In the genomic region with DNA sequence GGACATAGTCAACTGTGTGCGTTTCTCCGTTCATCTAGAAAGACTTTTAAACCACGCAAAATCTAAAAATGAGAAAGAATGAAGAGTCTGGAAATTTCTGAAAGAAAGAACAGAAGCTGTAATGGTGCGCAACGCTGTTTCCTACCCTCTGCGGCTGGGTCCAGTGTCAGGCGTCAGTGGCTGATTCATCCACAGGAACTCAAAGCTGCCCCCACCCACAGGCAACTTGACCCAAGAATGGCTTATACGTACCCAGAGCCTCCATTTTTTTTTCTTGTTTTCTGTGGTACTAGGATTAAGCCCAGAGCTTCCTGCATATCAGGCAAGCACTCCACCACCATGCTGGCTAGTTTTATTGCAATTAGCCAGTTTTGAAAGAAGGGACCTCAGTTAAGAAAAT, we compare ENCODE assay signal across 24 mouse cellular contexts. TPM values are rescaled to one million over a fixed set of nuclear protein-coding genes. Genes with fewer than 3 reads are reported as not detected.
DNase-seq lines count a peak whose midpoint lies in the region; ATAC-seq and TF ChIP-seq lines count a peak whose summit lies in the region.
"Had no signal": no experiment of that assay in that cellular context is flagged by ENCODE, and none has a peak within 500 bp of the region (broad histone marks: within the 10 kb centered on the region; RNA-seq: fewer than 3 reads in every experiment).

No protein-coding gene starts in this region.

- no peak overlapping the region for H3K9ac ChIP-seq in lung, postnatal 0 days (replicated peaks; ENCODE audit: low read depth)
- H3K9ac ChIP-seq in stomach, postnatal 0 days (ENCODE audit: low read length): no peak overlapping the region
- H3K9ac ChIP-seq: heart, embryonic 12.5 days; hindbrain, embryonic 14.5 days; liver, embryonic 14.5 days; midbrain, embryonic 13.5 days; neural tube, embryonic 12.5 days had no signal

- no peak for TF ChIP-seq CTCF in gastrocnemius, adult 2 months (IDR thresholded peaks at IDR 0.05)
- TF ChIP-seq CTCF in lung, postnatal 0 days (IDR thresholded peaks at IDR 0.05): no peak
- TF ChIP-seq CTCF in embryonic fibroblast, embryonic 13.5 days (IDR thresholded peaks at IDR 0.05; ENCODE audit: borderline replicate concordance, insufficient read depth, low read length): no peak
- TF ChIP-seq CTCF in stomach, postnatal 0 days (IDR thresholded peaks at IDR 0.05; ENCODE audit: low read depth): no peak

- H3K27ac ChIP-seq in gastrocnemius, adult 2 months: peak overlapping the region; percentile 68
- 0 out of 2 replicates have a peak overlapping the region, but pooled peaks have one; percentile 15 for H3K27ac ChIP-seq in lung, postnatal 0 days (ENCODE audit: low read length)
- peak overlapping the region; percentile 92 for H3K27ac ChIP-seq in embryonic fibroblast, embryonic 13.5 days (ENCODE audit: insufficient read depth, low read length)
- peak overlapping the region; percentile 40; the same call in 1 of the 2 replicates for H3K27ac ChIP-seq in stomach, postnatal 0 days (replicated peaks)
- H3K27ac ChIP-seq: hindbrain, embryonic 14.5 days; liver, embryonic 14.5 days; midbrain, embryonic 13.5 days; neural tube, embryonic 12.5 days had no signal

- no peak overlapping the region for H3K4me3 ChIP-seq in gastrocnemius, adult 2 months
- H3K4me3 ChIP-seq in lung, postnatal 0 days (ENCODE audit: low read depth, low read length): no peak overlapping the region
- no peak overlapping the region for H3K4me3 ChIP-seq in embryonic fibroblast, embryonic 13.5 days (ENCODE audit: insufficient read depth, low read length)
- H3K4me3 ChIP-seq in stomach, postnatal 0 days (ENCODE audit: low read depth, low read length): no peak overlapping the region
- H3K4me3 ChIP-seq: erythroblast, embryonic 14.5 days; heart, embryonic 12.5 days; midbrain, embryonic 13.5 days; neural tube, embryonic 12.5 days had no signal

- no peak overlapping the region for H3K4me2 ChIP-seq in lung, postnatal 0 days (replicated peaks; ENCODE audit: low read depth, low read length)
- H3K4me2 ChIP-seq in stomach, postnatal 0 days (replicated peaks; ENCODE audit: low read depth): no peak overlapping the region
- H3K4me2 ChIP-seq: heart, embryonic 12.5 days; hindbrain, embryonic 14.5 days; midbrain, embryonic 13.5 days; neural tube, embryonic 12.5 days had no signal

- no peaks in the 10 kb centered on the region for H3K36me3 ChIP-seq in lung, postnatal 0 days (ENCODE audit: insufficient read depth, low read length)
- H3K36me3 ChIP-seq in stomach, postnatal 0 days (ENCODE audit: control insufficient read depth, insufficient read depth, low read length): 0 out of 2 replicates have a peak, but pooled peaks cover 2% of the 10 kb centered on the region
- H3K36me3 ChIP-seq: midbrain, embryonic 13.5 days; neural tube, embryonic 12.5 days had no signal

- no peak for ATAC-seq in lung, postnatal 0 days
- ATAC-seq in stomach, postnatal 0 days (ENCODE audit: low FRiP score, low TSS enrichment): no peak
- ATAC-seq: inflammation-experienced regulatory T-cells, adult 6 months had no signal

- no peaks in the 10 kb centered on the region for H3K27me3 ChIP-seq in lung, postnatal 0 days (replicated peaks; ENCODE audit: insufficient read depth, low read length)
- H3K27me3 ChIP-seq in stomach, postnatal 0 days (ENCODE audit: control insufficient read depth, insufficient read depth, low read length): no peaks in the 10 kb centered on the region
- H3K27me3 ChIP-seq: heart, embryonic 12.5 days; neural tube, embryonic 12.5 days had no signal

- H3K4me1 ChIP-seq in lung, postnatal 0 days (ENCODE audit: insufficient read depth, low read depth, low read length): peaks cover 23% of the 10 kb centered on the region; the same call in 1 of the 2 replicates
- H3K4me1 ChIP-seq in embryonic fibroblast, embryonic 13.5 days (ENCODE audit: control insufficient read depth, insufficient read depth, low read length): peaks cover 25% of the 10 kb centered on the region
- H3K4me1 ChIP-seq in stomach, postnatal 0 days (replicated peaks; ENCODE audit: control insufficient read depth, insufficient read depth): peaks cover 12% of the 10 kb centered on the region

- no peak for DNase-seq in gastrocnemius, adult 2 months
- DNase-seq in gastrocnemius, adult 18-20 months (ENCODE audit: low spot score): no peak
- DNase-seq in lung, postnatal 0 days (ENCODE audit: low spot score): no peak
- DNase-seq in lung, adult 18-20 months: no peak
- DNase-seq in stomach, postnatal 0 days (ENCODE audit: low spot score): no peak
- DNase-seq in thymus, adult 18-20 months: no peak
- no peak for DNase-seq in ovary, postnatal 14 days (ENCODE audit: low spot score)
- DNase-seq: adrenal gland, postnatal 10 days; cerebellum, adult 2 months; cerebellum, postnatal 25 days; gastrocnemius, postnatal 14 days; heart, adult 18-20 months; kidney, adult 9 months; kidney, postnatal 25 days; right cerebral cortex, postnatal 25 days; thymus, postnatal 36 days had no signal

- intact Hi-C loops in gastrocnemius, adult 2 months (cut with DNase I): loop anchor here (10.0 kb wide), 2 partner anchors 264 to 784 kb away; no protein-coding TSS in a partner anchor

- TF ChIP-seq EP300 in lung, postnatal 0 days (IDR thresholded peaks at IDR 0.05): no peak
- no peak for TF ChIP-seq EP300 in stomach, postnatal 0 days (optimal IDR thresholded peaks at IDR 0.05)

- WGBS in lung, postnatal 0 days: 78% methylated on average over 8 of the region's 8 CpGs
- WGBS in stomach, postnatal 0 days: 66% methylated on average over 8 of the region's 8 CpGs

- no peak for TF ChIP-seq POLR2A in embryonic fibroblast, embryonic 13.5 days (IDR thresholded peaks at IDR 0.05; ENCODE audit: low read depth, low read length)

- H3K9me3 ChIP-seq in lung, postnatal 0 days (ENCODE audit: low read length): no peaks in the 10 kb centered on the region
- no peaks in the 10 kb centered on the region for H3K9me3 ChIP-seq in stomach, postnatal 0 days (ENCODE audit: control insufficient read depth, low read length)
- H3K9me3 ChIP-seq: heart, embryonic 12.5 days; midbrain, embryonic 13.5 days; neural tube, embryonic 12.5 days had no signal

RNA-seq across cellular contexts. Expression of gene Pik3r1, which starts 37.7 kb away (rescaled TPM):
- 10 to 100 TPM; 41.3 to 52.1 TPM for total RNA-seq in gastrocnemius, adult 2 months (2021)
- 10 to 100 TPM; 21.7 to 30.2 TPM for total RNA-seq in gastrocnemius, adult 18-20 months (2021)
- polyA plus RNA-seq in lung, postnatal 0 days (2015; fragmentation: Nextera tagmentation; extraction: Ambion mirVana): 26.3 and 28.1 TPM in 2 replicates
- 53.1 and 78.3 TPM in 2 replicates for polyA plus RNA-seq in embryonic fibroblast, embryonic 13.5 days (2011; ENCODE audit: insufficient read length, low read depth, missing spikeins)
- 36.0 and 44.6 TPM in 2 replicates for polyA plus RNA-seq in stomach, postnatal 0 days (2015; fragmentation: Nextera tagmentation; extraction: Ambion mirVana)

Comparison
In these comparisons a context has a peak if more than half of its experiments do, and no peak if none do; other contexts are left out.
1. H3K27ac ChIP-seq: peak in every context shown above with its lines; median percentile 92 in embryonic fibroblast, embryonic 13.5 days; 68 in gastrocnemius, adult 2 months; 40 in stomach, postnatal 0 days; 15 in lung, postnatal 0 days.